Mouse (Mus musculus) stomach, embryonic 14.5 days (tissue): ENCODE data around the gene Grn. TPM values are rescaled to one million over a fixed set of nuclear protein-coding genes. Genes with fewer than 3 reads are reported as not detected.

Source experiments
- ATAC-seq: fragments of 200-750 bp; cut with Nextera tagmentation; 2 replicates; pipeline ENCODE4 v1.8.0; 2017; ENCODE audit warnings: low read depth, moderate TSS enrichment; ENCODE audit not compliant: insufficient number of reproducible peaks, insufficient read depth, low FRiP score
- H3K27ac ChIP-seq: fragments of 300-500 bp; sonication (generic); 2 replicates; pipeline ENCODE4 v1.5.1; 2014; ENCODE audit warnings: mild to moderate bottlenecking, low read length, moderate library complexity, mixed read lengths
- H3K27me3 ChIP-seq: fragments of 300-500 bp; sonication (generic); 2 replicates; pipeline ENCODE4 v1.6.1; 2014; ENCODE audit warnings: low read length, control low read depth, mixed read lengths; ENCODE audit not compliant: control insufficient read depth, insufficient read depth
- H3K36me3 ChIP-seq: fragments of 300-500 bp; sonication (generic); 2 replicates; pipeline ENCODE4 v1.6.1; 2014; ENCODE audit warnings: mild to moderate bottlenecking, control low read depth, low read length, moderate library complexity, mixed read lengths; ENCODE audit not compliant: control insufficient read depth, insufficient read depth
- H3K4me1 ChIP-seq: fragments of 300-500 bp; sonication (generic); 2 replicates; pipeline ENCODE4 v1.6.1; 2014; ENCODE audit warnings: low read length, control low read depth, mixed read lengths; ENCODE audit not compliant: control insufficient read depth, insufficient read depth
- H3K4me2 ChIP-seq: fragments of 300-500 bp; sonication (generic); replicated peaks from 2 replicates; pipeline ENCODE4 v1.6.1; 2014; ENCODE audit warnings: low read depth, low read length, control low read depth
- H3K4me3 ChIP-seq: fragments of 300-500 bp; sonication (generic); 2 replicates; pipeline ENCODE4 v1.5.1; 2014; ENCODE audit warnings: low read depth, low read length, control low read depth
- H3K9ac ChIP-seq: fragments of 300-500 bp; sonication (generic); replicated peaks from 2 replicates; pipeline ENCODE4 v1.6.1; 2014; ENCODE audit warnings: low read depth, mild to moderate bottlenecking, control low read depth, low read length, moderate library complexity, mixed read lengths
- H3K9me3 ChIP-seq: fragments of 300-500 bp; sonication (generic); 2 replicates; pipeline ENCODE4 v1.6.1; 2016; ENCODE audit warnings: low read depth, low read length, control low read depth; ENCODE audit not compliant: control insufficient read depth
- WGBS: fragments of 180-500 bp; shearing (Covaris S2); extraction: QIAGEN DNeasy Blood & Tissue Kit; methylation state at CpG from one replicate; pipeline ENCODE4 v1.1.7; 2014; 5-methylcytosine and 5-hydroxymethylcytosine counted together
- polyA plus RNA-seq: library from polyadenylated mRNA; unstranded; fragments of >200 nt; fragmentation: Nextera tagmentation; extraction: Ambion mirVana; gene quantifications from 2 replicates; pipeline ENCODE4 v1.2.1, GENCODE M21; 2014

Grn gene
- polyA plus RNA-seq, 1 experiment from 2014 or later = 122 TPM

- ATAC-seq = no peak
- Histone ChIP-seq H3K27ac (no peak overlapping the region), H3K4me1 (peaks cover 15% of the 10 kb centered on the region; the same call in 1 of the 2 replicates), H3K9ac (no peak overlapping the region), H3K4me3 (no peak overlapping the region), H3K27me3 (peaks cover 19% of the 10 kb centered on the region), H3K9me3 (no peaks in the 10 kb centered on the region), H3K36me3 (peaks cover 9% of the 10 kb centered on the region), H3K4me2 (no peak overlapping the region)
- WGBS = 71% methylated on average over 20 of the region's 20 CpGs
Observed at GRCm38 (mm10) chr11:102398007-102398825, 31.9 kb upstream of the Grn start.

- Histone ChIP-seq H3K27me3 (peaks cover 19% of the 10 kb centered on the region), H3K27ac (no peak overlapping the region), H3K4me1 (peaks cover 9% of the 10 kb centered on the region; the same call in 1 of the 2 replicates), H3K9ac (no peak overlapping the region), H3K4me2 (peak overlapping the region; percentile 39), H3K9me3 (no peaks in the 10 kb centered on the region), H3K4me3 (peak overlapping the region; percentile 24; the same call in 1 of the 2 replicates), H3K36me3 (peaks cover 18% of the 10 kb centered on the region)
- WGBS = 16% methylated on average over 15 of the region's 15 CpGs
- no peak for ATAC-seq
Observed at GRCm38 (mm10) chr11:102399107-102399506, 31.0 kb upstream of the Grn start.

GRCm38 (mm10) chr11:102399610-102400072, 30.5 kb upstream of the Grn start:
- peaks cover 8% of the 10 kb centered on the region; the same call in 1 of the 2 replicates for H3K4me1 ChIP-seq
- H3K27ac ChIP-seq = no peak overlapping the region
- H3K27me3 ChIP-seq = peaks cover 19% of the 10 kb centered on the region
- peaks cover 22% of the 10 kb centered on the region for H3K36me3 ChIP-seq
- H3K4me2 ChIP-seq = peak overlapping the region; percentile 39
- WGBS = 2% methylated on average over 34 of the region's 34 CpGs
- H3K4me3 ChIP-seq = peak overlapping the region; percentile 24
- ATAC-seq = no peak
- no peaks in the 10 kb centered on the region for H3K9me3 ChIP-seq
- no peak overlapping the region for H3K9ac ChIP-seq

- no peak for ATAC-seq
- Histone ChIP-seq H3K4me3 (no peak overlapping the region), H3K36me3 (peaks cover 25% of the 10 kb centered on the region), H3K27me3 (peaks cover 19% of the 10 kb centered on the region), H3K4me1 (peaks cover 14% of the 10 kb centered on the region), H3K9ac (no peak overlapping the region), H3K9me3 (no peaks in the 10 kb centered on the region), H3K4me2 (no peak overlapping the region), H3K27ac (no peak overlapping the region)
- 21% methylated on average over 12 of the region's 12 CpGs for WGBS
Observed at GRCm38 (mm10) chr11:102400513-102401084, 29.5 kb upstream of the Grn start.

- Histone ChIP-seq H3K27me3 (peaks cover 19% of the 10 kb centered on the region), H3K9me3 (no peaks in the 10 kb centered on the region), H3K4me1 (peaks cover 22% of the 10 kb centered on the region), H3K27ac (no peak overlapping the region), H3K9ac (no peak overlapping the region), H3K4me3 (no peak overlapping the region), H3K4me2 (no peak overlapping the region), H3K36me3 (peaks cover 25% of the 10 kb centered on the region)
- 62% methylated on average over 12 of the region's 12 CpGs for WGBS
- no peak for ATAC-seq
Observed at GRCm38 (mm10) chr11:102401898-102402500, 28.1 kb upstream of the Grn start.

- 96% methylated on average over 11 of the region's 11 CpGs for WGBS
- Histone ChIP-seq H3K27me3 (peaks cover 15% of the 10 kb centered on the region), H3K27ac (no peak overlapping the region), H3K9ac (no peak overlapping the region), H3K4me1 (peaks cover 22% of the 10 kb centered on the region), H3K9me3 (no peaks in the 10 kb centered on the region), H3K4me3 (no peak overlapping the region), H3K36me3 (peaks cover 25% of the 10 kb centered on the region), H3K4me2 (no peak overlapping the region)
- no peak for ATAC-seq
Observed at GRCm38 (mm10) chr11:102403657-102404056, 26.5 kb upstream of the Grn start.

- Histone ChIP-seq H3K4me2 (no peak overlapping the region), H3K36me3 (peaks cover 25% of the 10 kb centered on the region), H3K4me3 (no peak overlapping the region), H3K4me1 (peaks cover 25% of the 10 kb centered on the region), H3K27ac (no peak overlapping the region), H3K9me3 (no peaks in the 10 kb centered on the region), H3K9ac (no peak overlapping the region), H3K27me3 (peaks cover 9% of the 10 kb centered on the region)
- WGBS = 72% methylated on average over 18 of the region's 18 CpGs
- ATAC-seq = no peak
Observed at GRCm38 (mm10) chr11:102404161-102405010, 25.7 kb upstream of the Grn start.
